Mouse (Mus musculus): ENCODE data around the gene Faf2. TPM values are rescaled to one million over a fixed set of nuclear protein-coding genes. Genes with fewer than 3 reads are reported as not detected.

Gene Faf2
- polyA plus RNA-seq (2012; rRNA removed), result 13.3 and 14.4 TPM in 2 replicates

DNA sequence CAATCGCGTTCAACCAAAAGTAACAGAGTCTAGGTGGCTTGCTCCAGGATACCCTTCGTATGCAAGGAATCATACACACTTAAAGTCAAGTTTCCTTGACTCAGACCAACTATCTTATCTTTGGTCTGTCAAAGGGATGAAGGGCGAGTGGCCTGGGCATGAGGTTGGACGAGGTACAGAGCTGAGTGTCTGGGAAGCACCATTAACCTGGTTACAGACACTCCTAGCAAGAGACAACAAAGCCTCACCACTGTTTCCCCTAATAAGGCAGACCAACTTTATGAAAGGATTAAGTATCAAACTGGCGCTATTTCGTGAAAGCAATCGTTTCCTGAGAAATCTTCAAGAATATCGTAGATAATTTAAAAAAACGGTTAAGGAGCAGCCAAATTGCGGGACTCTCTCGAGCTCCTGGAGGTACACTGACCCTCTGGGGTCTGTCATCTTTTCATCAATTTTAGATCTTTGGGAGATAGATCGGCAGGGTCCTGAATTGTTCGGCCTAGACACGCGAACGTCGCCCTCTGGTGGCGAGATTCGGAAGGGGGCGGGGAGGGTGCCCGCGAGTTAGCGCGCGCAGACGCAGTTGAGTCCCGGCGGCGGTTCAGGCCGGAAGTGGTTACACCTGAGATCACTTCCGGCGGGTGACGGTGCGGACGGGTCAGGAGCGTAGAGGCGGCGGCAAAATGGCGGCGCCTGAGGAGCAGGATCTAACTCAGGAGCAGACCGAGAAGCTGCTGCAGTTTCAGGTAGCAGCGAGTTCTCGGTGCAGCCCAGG, at the start of gene Faf2:
Faf2 (plus strand) TSS at position 630 of the 778 bp plus-strand sequence.
- Histone ChIP-seq H3K27me3 (ENCODE audit: control insufficient read depth, insufficient read depth, low read length) (no peaks in the 10 kb centered on the region), H3K27ac (ENCODE audit: insufficient read depth, low read length) (peak within 1 kb of the TSS; percentile 86), H3K4me1 (ENCODE audit: control insufficient read depth, insufficient read depth, insufficient read length) (peaks cover 3% of the 10 kb centered on the region; the same call in 1 of the 2 replicates), H3K4me3 (ENCODE audit: extremely low read depth, insufficient read depth, insufficient read length) (peak within 1 kb of the TSS; percentile 99), H3K36me3 (ENCODE audit: control insufficient read depth, insufficient read depth, low read length) (no peaks in the 10 kb centered on the region)
- 13% methylated on average over 44 of the region's 44 CpGs for WGBS
- TF ChIP-seq CTCF (IDR thresholded peaks at IDR 0.05; ENCODE audit: extremely low read depth, insufficient read depth, insufficient read length, insufficient replicate concordance) (peak; percentile 96), POLR2A (IDR thresholded peaks at IDR 0.05; ENCODE audit: low read depth, low read length) (peak; percentile 75)
- peak; percentile 88 to 96 for DNase-seq (ENCODE audit: low read depth in 1 of 2, low spot score in 2 of 2)

DNA sequence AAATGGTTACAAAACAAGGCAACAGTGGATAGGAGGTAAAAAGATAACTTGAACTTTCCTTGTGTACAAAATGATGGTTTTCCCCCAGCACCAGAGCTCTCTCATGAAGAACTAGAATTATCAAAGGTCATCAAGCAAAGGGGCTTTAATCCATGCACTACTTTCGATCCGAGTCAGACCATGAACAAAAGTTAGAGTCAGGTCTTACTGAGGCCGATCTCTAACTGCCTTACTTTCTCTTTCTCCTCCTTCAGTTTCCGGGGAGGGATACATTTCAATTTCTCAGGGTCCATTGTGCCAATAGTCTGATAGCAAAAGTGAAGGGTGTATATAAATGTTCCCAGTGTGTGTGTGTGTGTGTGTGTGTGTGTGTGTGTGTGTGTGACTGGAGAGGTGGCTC, 49.0 kb upstream of the Faf2 start:
- WGBS, result 82% methylated on average over 4 of the region's 4 CpGs
- Histone ChIP-seq H3K27me3 (ENCODE audit: control insufficient read depth, insufficient read depth, low read length) (no peaks in the 10 kb centered on the region), H3K4me3 (ENCODE audit: extremely low read depth, insufficient read depth, insufficient read length) (no peak overlapping the region), H3K36me3 (ENCODE audit: control insufficient read depth, insufficient read depth, low read length) (no peaks in the 10 kb centered on the region), H3K27ac (ENCODE audit: insufficient read depth, low read length) (no peak overlapping the region), H3K4me1 (ENCODE audit: control insufficient read depth, insufficient read depth, insufficient read length) (peaks cover 8% of the 10 kb centered on the region)
- TF ChIP-seq CTCF (IDR thresholded peaks at IDR 0.05; ENCODE audit: extremely low read depth, insufficient read depth, insufficient read length, insufficient replicate concordance) (no peak), POLR2A (IDR thresholded peaks at IDR 0.05; ENCODE audit: low read depth, low read length) (no peak)
- DNase-seq (ENCODE audit: low read depth in 1 of 2, low spot score in 2 of 2), result no peak

DNA sequence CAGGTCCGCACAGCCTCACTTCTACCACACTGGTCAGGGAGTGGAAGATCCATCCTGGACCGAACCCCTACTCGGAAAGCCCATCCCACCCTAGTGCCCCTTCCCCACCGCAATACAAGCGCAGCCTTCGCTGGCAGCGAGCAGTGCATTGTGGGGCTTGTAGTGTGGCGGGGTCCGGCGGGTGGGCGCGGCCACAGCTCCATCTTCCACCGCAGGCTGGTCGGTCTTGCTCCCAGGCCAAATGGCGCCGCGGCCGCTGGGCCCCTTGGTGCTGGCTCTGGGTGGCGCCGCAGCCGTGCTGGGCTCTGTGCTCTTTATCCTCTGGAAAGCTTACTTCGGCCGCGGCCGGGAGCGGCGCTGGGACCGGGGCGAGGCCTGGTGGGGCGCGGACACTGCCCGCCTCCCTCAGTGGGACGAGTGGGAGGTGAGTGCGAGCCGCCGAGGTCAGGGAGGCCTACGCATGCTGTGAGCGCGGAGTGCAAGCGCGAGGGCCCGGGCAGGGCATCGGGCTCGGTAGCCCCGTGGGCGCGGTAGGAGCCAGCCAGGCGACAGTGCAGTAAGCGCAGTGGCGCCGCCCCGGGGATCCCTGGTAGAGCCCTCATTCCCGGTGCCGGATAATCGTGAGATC, 46.6 kb upstream of the Faf2 start, which contains the start of gene Arl10:
Arl10 (plus strand) TSS at position 162 of the 628 bp plus-strand sequence.
- WGBS, result under 1% methylated on average over 55 of the region's 55 CpGs
- Histone ChIP-seq H3K4me1 (ENCODE audit: control insufficient read depth, insufficient read depth, insufficient read length) (peaks cover 19% of the 10 kb centered on the region), H3K27ac (ENCODE audit: insufficient read depth, low read length) (peak within 1 kb of the TSS; percentile 43; the same call in 1 of the 2 replicates), H3K27me3 (ENCODE audit: control insufficient read depth, insufficient read depth, low read length) (no peaks in the 10 kb centered on the region), H3K4me3 (ENCODE audit: extremely low read depth, insufficient read depth, insufficient read length) (peak within 1 kb of the TSS; percentile 82), H3K36me3 (ENCODE audit: control insufficient read depth, insufficient read depth, low read length) (no peaks in the 10 kb centered on the region)
- TF ChIP-seq CTCF (IDR thresholded peaks at IDR 0.05; ENCODE audit: extremely low read depth, insufficient read depth, insufficient read length, insufficient replicate concordance) (no peak), POLR2A (IDR thresholded peaks at IDR 0.05; ENCODE audit: low read depth, low read length) (no peak)
- peak in 1 of 2 experiments; percentile 60 for DNase-seq (ENCODE audit: low read depth in 1 of 2, low spot score in 2 of 2)

DNA sequence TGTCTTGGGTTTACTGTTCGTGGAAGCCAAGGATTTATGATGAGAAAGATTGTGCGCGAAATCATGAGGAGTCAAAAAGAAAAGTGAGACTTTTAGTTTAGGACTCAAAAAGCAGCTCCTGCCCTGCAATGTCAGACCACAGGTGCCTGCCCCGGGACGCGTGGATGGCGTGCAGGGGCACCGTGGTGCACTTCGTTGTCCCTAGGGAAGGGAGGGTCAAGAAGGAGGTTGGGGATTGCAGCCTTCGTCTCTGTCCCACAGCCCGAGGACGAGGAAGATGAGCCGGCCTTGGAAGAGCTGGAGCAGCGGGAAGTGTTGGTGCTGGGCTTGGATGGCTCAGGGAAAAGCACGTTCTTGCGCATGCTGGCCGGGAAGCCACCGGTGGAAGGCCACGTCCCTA, 46.1 kb upstream of the Faf2 start:
- H3K4me1 ChIP-seq (ENCODE audit: control insufficient read depth, insufficient read depth, insufficient read length), result peaks cover 19% of the 10 kb centered on the region
- WGBS, result 14% methylated on average over 19 of the region's 19 CpGs

DNA sequence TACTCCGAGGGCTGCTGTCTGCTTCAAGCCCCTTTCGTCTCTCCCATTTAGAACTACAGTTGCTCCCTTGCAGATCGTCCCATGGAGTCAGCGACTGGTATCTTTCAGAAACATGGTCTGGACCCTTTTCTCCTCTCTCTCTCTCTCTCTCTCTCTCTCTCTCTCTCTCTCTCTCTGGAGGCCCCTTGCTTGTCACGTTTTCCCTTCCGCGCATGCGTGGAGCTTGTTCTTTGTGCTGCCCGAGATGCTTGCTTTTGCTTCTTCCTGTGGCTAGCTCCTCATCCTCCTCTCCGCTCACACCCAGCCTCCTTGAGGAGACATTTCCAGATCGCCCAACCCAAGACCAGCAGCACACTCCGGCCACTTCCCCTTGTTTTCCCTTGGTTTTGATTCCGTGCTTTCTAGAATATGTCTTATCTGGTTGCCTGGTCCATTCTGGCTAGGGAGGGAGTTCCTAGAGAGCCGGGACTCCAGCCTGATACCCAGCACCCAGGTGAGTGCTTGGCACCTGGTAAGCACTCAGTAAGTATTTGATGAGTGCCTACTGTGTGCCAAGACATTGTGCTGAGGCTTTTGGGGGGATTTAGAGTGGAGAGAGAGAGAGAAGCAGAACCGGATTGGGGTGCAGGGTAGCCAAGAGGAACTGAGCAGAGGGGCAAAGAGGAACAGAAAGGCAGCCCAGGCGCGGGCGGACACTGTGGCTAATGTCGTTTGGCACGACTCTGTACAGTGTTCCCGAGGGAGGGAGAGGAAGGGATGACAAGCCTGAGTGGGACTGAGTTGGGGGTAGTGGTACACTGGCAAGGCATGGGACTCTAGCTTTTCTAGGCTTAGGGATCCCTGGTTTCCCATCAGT, 43.7 kb upstream of the Faf2 start:
- DNase-seq (ENCODE audit: low read depth in 1 of 2, low spot score in 2 of 2), result peak in 1 of 2 experiments; percentile 52
- Histone ChIP-seq H3K36me3 (ENCODE audit: control insufficient read depth, insufficient read depth, low read length) (peaks cover 5% of the 10 kb centered on the region), H3K27me3 (ENCODE audit: control insufficient read depth, insufficient read depth, low read length) (no peaks in the 10 kb centered on the region), H3K4me3 (ENCODE audit: extremely low read depth, insufficient read depth, insufficient read length) (peak overlapping the region; percentile 2; the same call in 1 of the 2 replicates), H3K4me1 (ENCODE audit: control insufficient read depth, insufficient read depth, insufficient read length) (peaks cover 19% of the 10 kb centered on the region), H3K27ac (ENCODE audit: insufficient read depth, low read length) (peak overlapping the region; percentile 26; the same call in 1 of the 2 replicates)
- TF ChIP-seq CTCF (IDR thresholded peaks at IDR 0.05; ENCODE audit: extremely low read depth, insufficient read depth, insufficient read length, insufficient replicate concordance), result no peak
- TF ChIP-seq POLR2A (IDR thresholded peaks at IDR 0.05; ENCODE audit: low read depth, low read length), result no peak
- WGBS, result 54% methylated on average over 21 of the region's 21 CpGs

More for the DNA sequence above, 46.1 kb upstream of the Faf2 start:
- DNase-seq (ENCODE audit: low read depth in 1 of 2, low spot score in 2 of 2), result no peak
- no peaks in the 10 kb centered on the region for H3K27me3 ChIP-seq (ENCODE audit: control insufficient read depth, insufficient read depth, low read length)
- peaks cover under 1% of the 10 kb centered on the region; the same call in 1 of the 2 replicates for H3K36me3 ChIP-seq (ENCODE audit: control insufficient read depth, insufficient read depth, low read length)
- no peak overlapping the region for H3K27ac ChIP-seq (ENCODE audit: insufficient read depth, low read length)
- H3K4me3 ChIP-seq (ENCODE audit: extremely low read depth, insufficient read depth, insufficient read length), result peak overlapping the region; percentile 82; the same call in 1 of the 2 replicates
- TF ChIP-seq POLR2A (IDR thresholded peaks at IDR 0.05; ENCODE audit: low read depth, low read length) (no peak), CTCF (IDR thresholded peaks at IDR 0.05; ENCODE audit: extremely low read depth, insufficient read depth, insufficient read length, insufficient replicate concordance) (no peak)

DNA sequence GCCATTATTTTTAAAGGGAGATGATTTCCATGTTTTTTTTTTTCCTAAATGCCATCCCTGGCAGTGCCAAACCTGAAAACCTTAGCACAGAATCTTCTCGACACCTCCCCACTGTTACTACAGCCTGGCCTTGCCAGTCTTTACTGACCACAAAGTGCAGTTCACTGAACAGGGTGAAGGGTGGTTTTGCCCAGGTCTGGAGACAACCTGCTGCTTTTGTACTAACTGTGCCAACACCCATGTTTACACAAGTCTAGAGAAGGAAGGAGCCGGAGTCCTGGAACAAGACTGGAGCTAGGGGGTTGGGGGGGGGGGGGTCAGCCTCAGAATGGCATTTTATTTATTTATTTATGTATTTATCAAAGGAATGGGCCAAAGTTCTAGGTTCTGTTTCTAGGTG, 40.2 kb upstream of the Faf2 start:
- WGBS, result 91% methylated on average over 2 of the region's 2 CpGs
- TF ChIP-seq CTCF (IDR thresholded peaks at IDR 0.05; ENCODE audit: extremely low read depth, insufficient read depth, insufficient read length, insufficient replicate concordance) (no peak), POLR2A (IDR thresholded peaks at IDR 0.05; ENCODE audit: low read depth, low read length) (no peak)
- peaks cover 19% of the 10 kb centered on the region for H3K36me3 ChIP-seq (ENCODE audit: control insufficient read depth, insufficient read depth, low read length)

More for the DNA sequence above, 40.2 kb upstream of the Faf2 start:
- no peak for DNase-seq (ENCODE audit: low read depth in 1 of 2, low spot score in 2 of 2)
- Histone ChIP-seq H3K4me3 (ENCODE audit: extremely low read depth, insufficient read depth, insufficient read length) (no peak overlapping the region), H3K27me3 (ENCODE audit: control insufficient read depth, insufficient read depth, low read length) (no peaks in the 10 kb centered on the region), H3K4me1 (ENCODE audit: control insufficient read depth, insufficient read depth, insufficient read length) (peaks cover 13% of the 10 kb centered on the region; the same call in 1 of the 2 replicates), H3K27ac (ENCODE audit: insufficient read depth, low read length) (no peak overlapping the region)
